Mouse (Mus musculus) thymus, adult 2 months (tissue): Measurements from ENCODE around the gene Psg26. TPM values are rescaled to one million over a fixed set of nuclear protein-coding genes. Genes with fewer than 3 reads are reported as not detected.

Source experiments
- polyA plus RNA-seq: library from polyadenylated mRNA; depleted of rRNA; stranded (reverse); fragments of >200 nt; gene quantifications from 2 replicates; pipeline ENCODE4 v1.2.3, GENCODE M21; 2012; rRNA removed

Gene Psg26
- polyA plus RNA-seq, 1 experiment, result 0.05 TPM

Other genes starting within 250 kb of the Psg26 start
- 2.0 and 2.2 TPM in 2 replicates for gene Mill1, start 238.8 kb downstream of the Psg26 start, polyA plus RNA-seq
- gene Psg18, start 129.2 kb downstream of the Psg26 start, polyA plus RNA-seq, result 0.24 TPM in 1 of 2 replicates, not detected in the other
- not detected in 2 replicates for gene Psg28, start 52.1 kb downstream of the Psg26 start, polyA plus RNA-seq
- 0.22 and 0.24 TPM in 2 replicates for gene Psg25, start 48.1 kb upstream of the Psg26 start, polyA plus RNA-seq
- gene Psg27, start 83.1 kb upstream of the Psg26 start, polyA plus RNA-seq, result 0.43 and 0.73 TPM in 2 replicates
- 0.09 and 0.13 TPM in 2 replicates for gene Psg23, start 132.3 kb upstream of the Psg26 start, polyA plus RNA-seq
- 0.08 and 0.13 TPM in 2 replicates for gene Psg21, start 172.5 kb upstream of the Psg26 start, polyA plus RNA-seq
- 0.18 and 0.20 TPM in 2 replicates for gene Psg20, start 202.0 kb upstream of the Psg26 start, polyA plus RNA-seq
- gene Psg22, start 233.9 kb upstream of the Psg26 start, polyA plus RNA-seq, result 0.22 and 0.24 TPM in 2 replicates